Mouse (Mus musculus) myocyte (in vitro differentiated cells): ENCODE measurements around the gene Bmp2k. TPM values are rescaled to one million over a fixed set of nuclear protein-coding genes. Genes with fewer than 3 reads are reported as not detected.
A peak's percentile ranks its signal among the peaks of the same experiment; 100 is the strongest.

Experiments
- H3K27me3 ChIP-seq: one replicate; pipeline ENCODE4 v1.6.1; 2011; ENCODE audit not compliant: control insufficient read depth, insufficient read depth, insufficient read length
- H3K36me3 ChIP-seq: one replicate; pipeline ENCODE4 v1.6.1; 2011; ENCODE audit not compliant: control insufficient read depth, insufficient read depth
- H3K4me2 ChIP-seq: one replicate; pipeline ENCODE4 v1.6.1; 2011; ENCODE audit warnings: low read depth, control low read depth
- H3K4me3 ChIP-seq: one replicate; pipeline ENCODE4 v1.5.1; 2011; ENCODE audit warnings: mild to moderate bottlenecking, control low read depth, moderate library complexity
- H3K79me2 ChIP-seq: one replicate; pipeline ENCODE4 v1.6.1; 2011; ENCODE audit not compliant: control insufficient read depth, insufficient read depth
- H3ac ChIP-seq: one replicate; pipeline ENCODE4 v1.6.1; 2011; ENCODE audit not compliant: control insufficient read depth, insufficient read length
- CEBPB ChIP-seq: IDR thresholded peaks from 2 replicates; pipeline ENCODE4 v1.6.1; 2011; ENCODE audit warnings: mild to moderate bottlenecking, moderate library complexity; ENCODE audit not compliant: poor library complexity, insufficient read depth, severe bottlenecking
- E2F4 ChIP-seq: IDR thresholded peaks from one replicate; pipeline ENCODE4 v1.6.1; 2011; ENCODE audit warnings: mild to moderate bottlenecking, control low read depth, moderate library complexity; ENCODE audit not compliant: insufficient read depth
- MAX ChIP-seq: IDR thresholded peaks from one replicate; pipeline ENCODE4 v1.6.1; 2011; ENCODE audit warnings: low read depth, mild to moderate bottlenecking, control low read depth
- MYOD1 ChIP-seq, 3 experiments: IDR thresholded peaks; one replicate each; pipeline ENCODE4 v1.6.1; 2011; ENCODE audit warnings: control low read depth in 2 of 3, low read depth in 2 of 3, mild to moderate bottlenecking in 2 of 3, moderate library complexity in 1 of 3; ENCODE audit not compliant: insufficient read length in 2 of 3, control insufficient read depth in 1 of 3
- MYOG ChIP-seq, 3 experiments: IDR thresholded peaks; one replicate each; pipeline ENCODE4 v1.6.1; 2011; ENCODE audit warnings: control low read depth in 2 of 3, low read depth in 2 of 3, mild to moderate bottlenecking in 2 of 3; ENCODE audit not compliant: insufficient read length in 2 of 3, control insufficient read depth in 1 of 3, insufficient read depth in 1 of 3
- POLR2A ChIP-seq: IDR thresholded peaks from one replicate; pipeline ENCODE4 v1.6.1; 2011; ENCODE audit warnings: low read depth, mild to moderate bottlenecking, control low read depth, moderate library complexity; ENCODE audit not compliant: insufficient read length
- POLR2AphosphoS2 ChIP-seq: IDR thresholded peaks from one replicate; pipeline ENCODE4 v1.6.1; 2011; ENCODE audit warnings: low read depth, control low read depth; ENCODE audit not compliant: insufficient read length
- REST ChIP-seq: IDR thresholded peaks from one replicate; pipeline ENCODE4 v1.6.1; 2011; ENCODE audit warnings: mild to moderate bottlenecking, control low read depth, moderate library complexity; ENCODE audit not compliant: insufficient read depth, insufficient read length
- SRF ChIP-seq: IDR thresholded peaks from one replicate; pipeline ENCODE4 v1.6.1; 2011; ENCODE audit warnings: low read depth; ENCODE audit not compliant: control insufficient read depth, insufficient read length
- TCF12 ChIP-seq: IDR thresholded peaks from one replicate; pipeline ENCODE4 v1.6.1; 2011; ENCODE audit warnings: mild to moderate bottlenecking, control low read depth; ENCODE audit not compliant: poor library complexity, insufficient read depth, severe bottlenecking
- TCF3 ChIP-seq: IDR thresholded peaks from one replicate; pipeline ENCODE4 v1.6.1; 2011; ENCODE audit warnings: low read depth, control low read depth; ENCODE audit not compliant: insufficient read length
- USF1 ChIP-seq: IDR thresholded peaks from one replicate; pipeline ENCODE4 v1.6.1; 2011; ENCODE audit warnings: low read depth, mild to moderate bottlenecking, control low read depth, moderate library complexity
- polyA plus RNA-seq: library from polyadenylated mRNA; unstranded; fragments of >200 nt; fragmentation: generic; extraction: Trizol; gene quantifications from one replicate; pipeline ENCODE4 v1.2.1, GENCODE M21; 2012; ENCODE audit warnings: missing spikeins

Gene Bmp2k
- polyA plus RNA-seq, 1 experiment = 5.2 TPM

GRCm38 (mm10) chr5:96999601-97000000 lies 2.1 kb downstream of the Bmp2k start:
- Histone ChIP-seq H3ac (no peak overlapping the region), H3K27me3 (no peaks in the 10 kb centered on the region), H3K4me3 (peak overlapping the region; percentile 33), H3K79me2 (peaks cover 53% of the 10 kb centered on the region), H3K36me3 (no peaks in the 10 kb centered on the region), H3K4me2 (peak overlapping the region; percentile 77)
- TF ChIP-seq POLR2A (no peak), REST (no peak), E2F4 (no peak), CEBPB (no peak), TCF3 (no peak), MYOG (IDR thresholded peaks at IDR 0.05; ENCODE audit: control insufficient read depth in 1 of 3, insufficient read depth in 1 of 3, insufficient read length in 2 of 3, low read depth in 2 of 3) (no peak), SRF (no peak), POLR2AphosphoS2 (no peak), MYOD1 (IDR thresholded peaks at IDR 0.05; ENCODE audit: control insufficient read depth in 1 of 3, insufficient read length in 2 of 3, low read depth in 2 of 3) (no peak)

- Histone ChIP-seq H3ac (no peak overlapping the region), H3K79me2 (peaks cover 61% of the 10 kb centered on the region), H3K36me3 (no peaks in the 10 kb centered on the region), H3K27me3 (no peaks in the 10 kb centered on the region), H3K4me2 (no peak overlapping the region), H3K4me3 (no peak overlapping the region)
- TF ChIP-seq POLR2AphosphoS2 (no peak), MYOG (IDR thresholded peaks at IDR 0.05; ENCODE audit: control insufficient read depth in 1 of 3, insufficient read depth in 1 of 3, insufficient read length in 2 of 3, low read depth in 2 of 3) (no peak), E2F4 (no peak), USF1 (no peak), TCF3 (no peak), CEBPB (no peak), MAX (no peak), MYOD1 (IDR thresholded peaks at IDR 0.05; ENCODE audit: control insufficient read depth in 1 of 3, insufficient read length in 2 of 3, low read depth in 2 of 3) (no peak), REST (no peak), POLR2A (no peak), TCF12 (no peak), SRF (no peak)
Measured at GRCm38 (mm10) chr5:97000524-97000923, 3.0 kb downstream of the Bmp2k start.

- Histone ChIP-seq H3K4me3 (no peak overlapping the region), H3K36me3 (no peaks in the 10 kb centered on the region), H3K79me2 (peaks cover 67% of the 10 kb centered on the region), H3ac (no peak overlapping the region), H3K4me2 (no peak overlapping the region), H3K27me3 (no peaks in the 10 kb centered on the region)
- TF ChIP-seq E2F4 = no peak
- TF ChIP-seq MAX = no peak
- TF ChIP-seq CEBPB = no peak
- no peak for TF ChIP-seq TCF12
- TF ChIP-seq MYOD1 (IDR thresholded peaks at IDR 0.05; ENCODE audit: control insufficient read depth in 1 of 3, insufficient read length in 2 of 3, low read depth in 2 of 3) = no peak
- no peak for TF ChIP-seq POLR2AphosphoS2
- TF ChIP-seq REST = no peak
- no peak for TF ChIP-seq SRF
- TF ChIP-seq POLR2A = no peak
- TF ChIP-seq TCF3 = no peak
- TF ChIP-seq MYOG (IDR thresholded peaks at IDR 0.05; ENCODE audit: control insufficient read depth in 1 of 3, insufficient read depth in 1 of 3, insufficient read length in 2 of 3, low read depth in 2 of 3) = no peak
- no peak for TF ChIP-seq USF1
Measured at GRCm38 (mm10) chr5:97001153-97001552, 3.7 kb downstream of the Bmp2k start.

- Histone ChIP-seq H3K4me3 (no peak overlapping the region), H3K79me2 (peaks cover 67% of the 10 kb centered on the region), H3ac (no peak overlapping the region), H3K36me3 (no peaks in the 10 kb centered on the region), H3K4me2 (no peak overlapping the region), H3K27me3 (no peaks in the 10 kb centered on the region)
- TF ChIP-seq REST (no peak), TCF3 (no peak), MAX (no peak), E2F4 (no peak), MYOD1 (IDR thresholded peaks at IDR 0.05; ENCODE audit: control insufficient read depth in 1 of 3, insufficient read length in 2 of 3, low read depth in 2 of 3) (no peak), CEBPB (no peak), TCF12 (no peak), MYOG (IDR thresholded peaks at IDR 0.05; ENCODE audit: control insufficient read depth in 1 of 3, insufficient read depth in 1 of 3, insufficient read length in 2 of 3, low read depth in 2 of 3) (no peak)
Measured at GRCm38 (mm10) chr5:97001571-97001970, 4.1 kb downstream of the Bmp2k start.

- Histone ChIP-seq H3K4me2 (no peak overlapping the region), H3K4me3 (no peak overlapping the region), H3K27me3 (no peaks in the 10 kb centered on the region), H3K36me3 (no peaks in the 10 kb centered on the region), H3ac (no peak overlapping the region), H3K79me2 (peaks cover 72% of the 10 kb centered on the region)
- TF ChIP-seq E2F4 = no peak
- TF ChIP-seq REST = no peak
- no peak for TF ChIP-seq POLR2AphosphoS2
- no peak for TF ChIP-seq MYOD1 (IDR thresholded peaks at IDR 0.05; ENCODE audit: control insufficient read depth in 1 of 3, insufficient read length in 2 of 3, low read depth in 2 of 3)
- no peak for TF ChIP-seq POLR2A
Measured at GRCm38 (mm10) chr5:97002336-97002735, 4.8 kb downstream of the Bmp2k start.
